Mouse (Mus musculus): ENCODE measurements at regions not wholly inside any gene's neighbourhood (a gene's known extent, or its start where the extent isn't known, plus 50 kb on each side); places are given as distances from the start of the nearest gene placed in this dataset.
A peak's percentile ranks its signal among the peaks of the same experiment; 100 is the strongest.

DNA sequence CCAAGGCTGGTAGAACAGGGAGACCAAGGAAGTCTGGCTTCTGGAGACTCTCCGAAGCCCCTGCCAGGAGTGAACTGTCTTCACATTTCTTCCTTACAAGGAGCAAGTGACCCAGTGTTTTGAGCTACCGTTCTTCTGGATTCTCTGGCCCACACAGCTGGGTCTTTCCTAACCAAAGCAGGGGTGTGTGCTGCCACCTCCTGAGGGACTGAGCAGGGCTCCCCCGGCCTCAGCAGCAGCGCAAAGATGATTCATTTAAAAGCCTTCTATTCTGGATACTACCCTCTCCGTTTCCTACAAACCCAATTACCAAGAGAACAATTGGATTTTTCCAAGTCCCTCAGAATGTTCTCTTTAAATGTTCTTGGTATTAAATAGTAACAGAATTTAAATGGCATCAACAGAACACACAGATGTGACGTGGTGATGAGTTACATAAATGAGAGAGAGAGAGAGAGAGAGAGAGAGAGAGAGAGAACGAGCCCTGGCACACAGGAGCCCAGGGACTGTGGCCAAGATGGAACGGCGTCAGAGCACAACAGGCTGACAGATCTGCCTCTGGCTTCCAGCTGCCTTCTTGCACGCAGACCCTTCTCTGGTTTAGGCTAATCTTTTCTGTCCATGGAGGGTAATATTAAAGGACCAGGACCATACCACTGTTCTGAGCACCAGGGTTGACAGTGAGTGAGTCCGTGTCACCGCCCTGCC lies 191.6 kb downstream of the Agtpbp1 start:
- no peak overlapping the region for H3K9ac ChIP-seq (replicated peaks; ENCODE audit: low read length)
- no peak overlapping the region for H3K27ac ChIP-seq
- H3K27me3 ChIP-seq (ENCODE audit: insufficient read depth, low read length), result no peaks in the 10 kb centered on the region
- H3K4me2 ChIP-seq (ENCODE audit: low read depth, low read length), result no peak overlapping the region
- no peak for TF ChIP-seq CTCF (IDR thresholded peaks at IDR 0.05; ENCODE audit: low read depth)
- H3K36me3 ChIP-seq (ENCODE audit: insufficient read depth, low read length), result no peaks in the 10 kb centered on the region
- ATAC-seq (no peak), DNase-seq (ENCODE audit: low spot score) (peak; percentile 39)
- H3K4me1 ChIP-seq (ENCODE audit: insufficient read depth, low read length), result no peaks in the 10 kb centered on the region; the same call in 1 of the 2 replicates
- no peaks in the 10 kb centered on the region for H3K9me3 ChIP-seq (ENCODE audit: low read length)
- H3K4me3 ChIP-seq (ENCODE audit: low read length), result no peak overlapping the region
- WGBS, result 51% methylated on average over 12 of the region's 12 CpGs

DNA sequence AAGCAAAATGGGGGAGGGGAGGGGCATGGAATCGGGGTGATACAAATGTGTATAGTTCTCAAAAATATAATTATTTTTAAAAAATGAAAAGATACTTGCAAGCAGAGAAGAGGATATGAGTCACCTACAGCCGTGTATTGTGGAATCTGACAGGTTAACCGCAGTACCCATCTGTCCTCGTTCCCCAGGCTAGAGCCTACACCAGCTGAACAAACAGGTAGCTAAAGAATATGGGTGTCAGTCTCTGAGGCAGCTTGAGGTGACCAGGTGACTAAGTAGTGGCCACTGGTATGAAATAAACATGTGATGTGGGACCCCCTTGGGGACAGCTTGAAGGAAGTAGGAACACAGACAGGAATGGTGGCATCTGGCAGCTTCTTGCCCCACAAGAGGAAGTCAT lies 192.2 kb downstream of the Agtpbp1 start:
- no peaks in the 10 kb centered on the region for H3K27me3 ChIP-seq (ENCODE audit: insufficient read depth, low read length)
- peaks cover 2% of the 10 kb centered on the region; the same call in 1 of the 2 replicates for H3K4me1 ChIP-seq (ENCODE audit: insufficient read depth, low read length)
- no peak overlapping the region for H3K4me2 ChIP-seq (ENCODE audit: low read depth, low read length)
- 83% methylated on average over 4 of the region's 4 CpGs for WGBS
- H3K27ac ChIP-seq, result no peak overlapping the region
- TF ChIP-seq CTCF (IDR thresholded peaks at IDR 0.05; ENCODE audit: low read depth), result no peak
- DNase-seq (ENCODE audit: low spot score) (no peak), ATAC-seq (no peak)
- no peaks in the 10 kb centered on the region for H3K36me3 ChIP-seq (ENCODE audit: insufficient read depth, low read length)
- no peaks in the 10 kb centered on the region for H3K9me3 ChIP-seq (ENCODE audit: low read length)
- H3K4me3 ChIP-seq (ENCODE audit: low read length), result no peak overlapping the region
- H3K9ac ChIP-seq (replicated peaks; ENCODE audit: low read length), result no peak overlapping the region

DNA sequence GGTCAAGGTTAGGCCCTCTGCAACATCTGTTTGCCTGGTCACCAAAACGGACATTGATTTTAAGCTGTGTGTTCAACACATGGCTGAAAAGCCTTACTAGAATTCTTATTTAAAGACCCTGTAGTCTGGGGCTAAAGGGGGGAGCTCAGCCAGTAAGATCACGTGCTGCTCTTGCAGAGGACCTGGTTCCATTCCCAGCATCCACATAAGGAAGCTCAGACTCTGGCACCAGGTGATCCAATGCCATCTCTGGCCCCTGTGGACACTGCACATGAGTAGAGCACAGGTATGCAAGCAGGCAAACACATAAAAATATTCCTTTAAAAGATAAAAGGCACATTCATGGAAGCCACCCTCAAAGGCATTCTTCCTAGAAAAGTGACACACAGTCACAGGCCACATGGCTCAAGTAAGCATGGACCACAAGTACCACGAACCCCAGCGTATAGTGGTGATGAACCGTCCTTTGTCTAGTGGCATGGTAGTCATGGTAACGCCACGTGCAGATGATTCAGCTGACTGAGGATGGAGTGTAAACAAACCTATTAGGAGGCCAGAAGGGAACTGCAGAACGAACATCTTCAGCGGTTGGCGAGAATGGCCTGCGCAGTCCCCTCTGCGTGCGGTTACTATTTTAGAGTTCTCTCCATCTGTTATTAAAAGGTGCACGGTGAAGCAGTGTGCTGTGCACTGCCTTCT lies 197.3 kb downstream of the Agtpbp1 start:
- peak overlapping the region; percentile 62 for H3K27ac ChIP-seq
- H3K4me1 ChIP-seq (ENCODE audit: insufficient read depth, low read length), result peaks cover 13% of the 10 kb centered on the region; the same call in 1 of the 2 replicates
- DNase-seq (ENCODE audit: low spot score) (peak; percentile 76), ATAC-seq (peak; percentile 86)
- H3K36me3 ChIP-seq (ENCODE audit: insufficient read depth, low read length), result no peaks in the 10 kb centered on the region
- no peak for TF ChIP-seq CTCF (IDR thresholded peaks at IDR 0.05; ENCODE audit: low read depth)
- H3K9ac ChIP-seq (replicated peaks; ENCODE audit: low read length), result no peak overlapping the region
- H3K9me3 ChIP-seq (ENCODE audit: low read length), result no peaks in the 10 kb centered on the region
- no peak overlapping the region for H3K4me3 ChIP-seq (ENCODE audit: low read length)
- H3K4me2 ChIP-seq (ENCODE audit: low read depth, low read length), result no peak overlapping the region
- WGBS, result 50% methylated on average over 14 of the region's 14 CpGs
- H3K27me3 ChIP-seq (ENCODE audit: insufficient read depth, low read length), result no peaks in the 10 kb centered on the region

DNA sequence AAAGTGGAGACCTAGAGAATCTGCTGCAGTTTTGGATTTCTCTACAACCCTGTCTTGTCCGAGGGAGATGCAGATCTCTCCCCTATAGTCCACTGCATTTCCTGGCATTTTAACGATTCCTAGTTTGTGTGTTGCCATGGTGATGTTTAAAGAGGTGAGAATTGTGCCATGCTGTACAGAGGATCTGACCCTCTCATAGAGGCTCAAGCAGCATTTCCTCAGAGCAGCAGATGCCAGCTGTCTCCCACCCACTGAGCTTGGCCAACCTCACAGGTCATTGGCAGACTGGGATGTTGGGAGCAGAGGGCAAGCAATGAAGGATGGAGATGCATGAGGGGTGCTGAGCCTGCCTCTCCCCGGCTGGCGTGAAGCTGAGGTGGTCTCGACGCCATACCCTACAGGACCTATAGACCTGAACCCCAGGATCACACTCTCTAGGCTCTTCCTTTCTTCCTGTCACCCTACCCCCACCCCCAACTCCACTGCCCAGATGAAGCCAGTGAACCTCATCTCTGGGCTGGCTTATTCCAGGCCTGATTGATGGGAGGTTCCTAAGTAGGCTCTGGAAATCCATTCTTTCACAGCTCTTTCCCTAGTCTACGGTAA lies 198.0 kb downstream of the Agtpbp1 start:
- Histone ChIP-seq H3K27ac (peak overlapping the region; percentile 62), H3K4me1 (ENCODE audit: insufficient read depth, low read length) (peaks cover 13% of the 10 kb centered on the region; the same call in 1 of the 2 replicates), H3K36me3 (ENCODE audit: insufficient read depth, low read length) (no peaks in the 10 kb centered on the region), H3K9me3 (ENCODE audit: low read length) (no peaks in the 10 kb centered on the region), H3K9ac (replicated peaks; ENCODE audit: low read length) (no peak overlapping the region), H3K4me2 (ENCODE audit: low read depth, low read length) (no peak overlapping the region), H3K27me3 (ENCODE audit: insufficient read depth, low read length) (no peaks in the 10 kb centered on the region), H3K4me3 (ENCODE audit: low read length) (no peak overlapping the region)
- DNase-seq (ENCODE audit: low spot score) (peak; percentile 59), ATAC-seq (peak; percentile 69)
- WGBS, result 48% methylated on average over 7 of the region's 7 CpGs
- no peak for TF ChIP-seq CTCF (IDR thresholded peaks at IDR 0.05; ENCODE audit: low read depth)

DNA sequence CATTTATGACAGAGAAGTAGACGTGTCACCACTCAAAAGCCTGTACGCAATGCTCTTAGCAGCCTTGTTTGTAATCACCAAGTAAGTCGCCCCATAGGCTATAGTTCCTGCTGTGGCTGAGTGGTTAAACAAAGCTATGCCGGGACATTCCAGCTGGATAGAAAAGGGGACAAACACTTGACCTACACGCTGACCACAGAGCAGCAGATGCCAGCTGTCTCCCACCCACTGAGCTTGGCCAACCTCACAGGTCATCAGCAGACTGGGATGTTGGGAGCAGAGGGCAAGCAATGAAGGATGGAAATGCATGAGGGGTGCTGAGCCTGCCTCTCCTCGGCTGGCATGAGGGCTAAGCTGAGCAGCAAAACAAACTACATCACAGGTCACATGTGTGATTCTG lies 199.2 kb downstream of the Agtpbp1 start:
- Histone ChIP-seq H3K9me3 (ENCODE audit: low read length) (no peaks in the 10 kb centered on the region), H3K9ac (replicated peaks; ENCODE audit: low read length) (no peak overlapping the region), H3K27me3 (ENCODE audit: insufficient read depth, low read length) (no peaks in the 10 kb centered on the region), H3K4me1 (ENCODE audit: insufficient read depth, low read length) (peaks cover 13% of the 10 kb centered on the region; the same call in 1 of the 2 replicates), H3K27ac (no peak overlapping the region), H3K4me2 (ENCODE audit: low read depth, low read length) (no peak overlapping the region), H3K36me3 (ENCODE audit: insufficient read depth, low read length) (no peaks in the 10 kb centered on the region), H3K4me3 (ENCODE audit: low read length) (no peak overlapping the region)
- DNase-seq (ENCODE audit: low spot score) (no peak), ATAC-seq (no peak)
- 46% methylated on average over 6 of the region's 6 CpGs for WGBS
- no peak for TF ChIP-seq CTCF (IDR thresholded peaks at IDR 0.05; ENCODE audit: low read depth)

DNA sequence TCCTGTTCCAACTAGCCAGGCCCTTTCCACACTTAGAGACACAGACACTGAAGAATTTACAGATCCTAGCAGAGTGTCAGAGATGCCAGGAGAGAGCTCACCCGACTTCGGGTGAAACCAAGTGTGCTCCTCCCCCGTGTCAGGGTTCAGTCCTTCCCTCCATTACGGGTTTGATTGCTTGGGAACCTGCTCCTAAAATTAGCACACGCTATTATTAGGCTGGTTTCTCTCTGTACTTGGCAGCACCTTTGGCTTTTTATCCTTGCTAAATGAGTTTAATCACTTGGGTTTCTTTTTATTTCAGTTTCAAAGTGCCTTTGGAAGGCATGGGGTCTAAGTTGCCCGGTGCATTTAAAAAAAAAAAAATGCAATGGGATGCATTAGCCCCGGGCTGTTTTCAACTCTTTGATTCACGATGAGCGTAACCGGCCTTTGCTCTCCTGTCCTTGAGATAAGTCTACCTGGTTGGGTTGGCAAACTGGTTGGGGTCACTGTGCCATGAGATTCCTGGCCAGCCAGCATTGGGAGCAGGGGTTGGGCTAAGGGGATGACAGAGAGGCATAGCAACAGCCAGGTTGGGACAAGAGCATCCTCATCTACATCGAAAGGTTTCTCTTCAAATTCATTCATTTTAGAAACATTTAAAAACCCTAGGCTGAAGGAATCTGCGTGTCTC lies 214.7 kb downstream of the Agtpbp1 start:
- Histone ChIP-seq H3K4me2 (ENCODE audit: low read depth, low read length) (no peak overlapping the region), H3K4me1 (ENCODE audit: insufficient read depth, low read length) (no peaks in the 10 kb centered on the region), H3K9ac (replicated peaks; ENCODE audit: low read length) (no peak overlapping the region), H3K9me3 (ENCODE audit: low read length) (no peaks in the 10 kb centered on the region), H3K36me3 (ENCODE audit: insufficient read depth, low read length) (no peaks in the 10 kb centered on the region), H3K4me3 (ENCODE audit: low read length) (no peak overlapping the region), H3K27ac (no peak overlapping the region), H3K27me3 (ENCODE audit: insufficient read depth, low read length) (no peaks in the 10 kb centered on the region)
- no peak for TF ChIP-seq CTCF (IDR thresholded peaks at IDR 0.05; ENCODE audit: low read depth)
- DNase-seq (ENCODE audit: low spot score) (no peak), ATAC-seq (no peak)
- 82% methylated on average over 12 of the region's 12 CpGs for WGBS
